Mouse (Mus musculus): ENCODE measurements at regions not wholly inside any gene's neighbourhood (a gene's known extent, or its start where the extent isn't known, plus 50 kb on each side); places are given as distances from the start of the nearest gene placed in this dataset.

DNA sequence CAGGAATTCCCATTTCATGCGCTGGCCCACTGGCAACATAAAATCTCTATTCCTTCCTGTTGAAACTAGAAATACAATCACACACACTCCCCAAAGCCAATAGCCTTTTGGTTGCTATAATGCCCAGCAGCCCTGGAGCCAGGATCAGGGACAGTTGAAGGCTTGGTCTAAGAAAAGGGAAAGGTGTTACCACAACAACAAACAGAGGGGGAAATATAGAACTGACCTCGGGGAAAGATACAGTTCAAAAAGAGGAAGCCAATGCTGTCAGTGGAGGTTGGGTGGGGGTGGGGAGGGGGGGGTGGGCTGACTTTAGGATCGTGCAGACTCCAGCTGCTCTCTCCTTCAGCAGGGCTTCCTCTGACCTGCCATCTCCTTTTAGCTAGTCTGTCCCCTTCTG is 391.1 kb upstream of the Hnrnpa3 start:
- no peak for DNase-seq
- H3K4me1 ChIP-seq (ENCODE audit: control insufficient read depth, insufficient read depth, low read length): peaks cover 15% of the 10 kb centered on the region
- no peak overlapping the region for H3K4me3 ChIP-seq (replicated peaks; ENCODE audit: insufficient read depth, low read depth, low read length)
- H3K27me3 ChIP-seq (ENCODE audit: control insufficient read depth, insufficient read depth, low read length): no peaks in the 10 kb centered on the region; the same call in 1 of the 2 replicates
- TF ChIP-seq POLR2A (IDR thresholded peaks at IDR 0.05; ENCODE audit: borderline replicate concordance, insufficient read depth, low read length) (no peak), CTCF (IDR thresholded peaks at IDR 0.05; ENCODE audit: borderline replicate concordance, insufficient read depth, low read depth, low read length) (no peak)
- WGBS: 74% methylated on average over 3 of the region's 3 CpGs
- no peak overlapping the region for H3K27ac ChIP-seq (ENCODE audit: insufficient read depth, low read length)

DNA sequence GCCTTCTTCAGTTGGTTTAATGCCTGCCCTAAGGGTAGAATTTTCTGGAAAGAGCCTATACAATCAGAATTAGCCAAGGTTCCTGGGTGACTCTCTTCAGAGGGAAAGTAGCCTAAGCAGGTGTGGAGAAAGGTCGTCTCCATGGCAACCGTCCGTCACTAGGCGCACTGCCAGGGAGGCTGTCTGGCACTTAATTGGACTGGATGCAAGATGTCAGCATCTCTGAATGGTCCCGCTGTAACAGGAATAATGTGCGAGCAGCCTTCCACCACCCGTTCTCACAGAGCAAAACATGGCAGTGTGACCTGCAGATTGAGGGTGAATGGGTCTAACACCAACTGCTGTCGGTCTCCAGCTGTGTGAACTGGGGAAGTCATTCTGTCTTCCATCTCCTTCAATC is 389.6 kb upstream of the Hnrnpa3 start:
- Histone ChIP-seq H3K4me1 (ENCODE audit: control insufficient read depth, insufficient read depth, low read length) (peaks cover 15% of the 10 kb centered on the region), H3K27me3 (ENCODE audit: control insufficient read depth, insufficient read depth, low read length) (no peaks in the 10 kb centered on the region; the same call in 1 of the 2 replicates), H3K27ac (ENCODE audit: insufficient read depth, low read length) (no peak overlapping the region), H3K4me3 (replicated peaks; ENCODE audit: insufficient read depth, low read depth, low read length) (no peak overlapping the region)
- 16% methylated on average over 8 of the region's 8 CpGs for WGBS
- peak; percentile 70 to 79 for DNase-seq
- TF ChIP-seq POLR2A (IDR thresholded peaks at IDR 0.05; ENCODE audit: borderline replicate concordance, insufficient read depth, low read length): no peak
- TF ChIP-seq CTCF (IDR thresholded peaks at IDR 0.05; ENCODE audit: borderline replicate concordance, insufficient read depth, low read depth, low read length): no peak

DNA sequence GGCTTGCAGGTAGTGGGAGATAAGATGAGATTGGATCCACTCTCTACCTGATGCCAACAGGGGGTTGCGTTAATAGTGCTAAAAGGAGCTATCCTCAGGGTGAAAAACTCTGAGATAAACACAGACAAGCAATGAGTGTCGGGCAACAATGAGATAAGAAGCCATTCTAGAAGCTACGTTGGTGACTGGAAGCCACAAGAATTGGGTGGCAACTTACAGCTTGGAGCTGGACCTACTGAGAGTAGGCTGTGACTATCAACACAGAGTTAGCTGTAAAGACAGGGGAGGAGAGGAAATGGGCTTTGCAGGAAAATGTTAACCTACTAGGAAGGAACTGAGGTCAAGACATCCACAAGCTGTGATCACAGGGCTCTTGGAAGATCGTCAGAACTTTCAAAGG is 388.9 kb upstream of the Hnrnpa3 start:
- TF ChIP-seq POLR2A (IDR thresholded peaks at IDR 0.05; ENCODE audit: borderline replicate concordance, insufficient read depth, low read length): no peak
- TF ChIP-seq CTCF (IDR thresholded peaks at IDR 0.05; ENCODE audit: borderline replicate concordance, insufficient read depth, low read depth, low read length): no peak
- no peaks in the 10 kb centered on the region; the same call in 1 of the 2 replicates for H3K27me3 ChIP-seq (ENCODE audit: control insufficient read depth, insufficient read depth, low read length)
- WGBS: 88% methylated on average over 4 of the region's 4 CpGs

DNA sequence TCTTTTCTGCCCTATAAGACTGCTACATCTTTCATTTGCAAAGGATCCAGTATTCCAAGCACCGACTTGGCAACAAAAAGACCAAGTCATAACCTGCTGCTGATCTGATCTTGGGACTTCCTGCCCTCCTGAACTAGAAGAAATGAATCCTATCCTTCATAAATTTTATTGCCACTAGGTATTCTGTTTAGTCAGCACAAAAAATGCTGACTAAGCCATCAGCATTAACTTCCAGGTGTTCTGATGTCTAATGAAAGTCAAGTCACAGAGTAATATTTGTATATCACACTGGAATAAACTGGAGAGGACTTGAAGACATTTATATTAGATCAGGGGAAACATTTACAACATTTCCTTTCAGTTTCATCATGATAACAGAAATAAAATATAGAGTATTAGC is 371.2 kb upstream of the Hnrnpa3 start:
- no peak for DNase-seq
- TF ChIP-seq POLR2A (IDR thresholded peaks at IDR 0.05; ENCODE audit: borderline replicate concordance, insufficient read depth, low read length) (no peak), CTCF (IDR thresholded peaks at IDR 0.05; ENCODE audit: borderline replicate concordance, insufficient read depth, low read depth, low read length) (no peak)
- Histone ChIP-seq H3K27me3 (ENCODE audit: control insufficient read depth, insufficient read depth, low read length) (no peaks in the 10 kb centered on the region), H3K4me3 (replicated peaks; ENCODE audit: insufficient read depth, low read depth, low read length) (no peak overlapping the region), H3K27ac (ENCODE audit: insufficient read depth, low read length) (no peak overlapping the region), H3K4me1 (ENCODE audit: control insufficient read depth, insufficient read depth, low read length) (no peaks in the 10 kb centered on the region)
- 97% methylated on average over 1 of the region's 1 CpGs for WGBS

More for the DNA sequence above, 388.9 kb upstream of the Hnrnpa3 start:
- no peak for DNase-seq
- Histone ChIP-seq H3K27ac (ENCODE audit: insufficient read depth, low read length) (no peak overlapping the region), H3K4me3 (replicated peaks; ENCODE audit: insufficient read depth, low read depth, low read length) (no peak overlapping the region), H3K4me1 (ENCODE audit: control insufficient read depth, insufficient read depth, low read length) (peaks cover 9% of the 10 kb centered on the region)

DNA sequence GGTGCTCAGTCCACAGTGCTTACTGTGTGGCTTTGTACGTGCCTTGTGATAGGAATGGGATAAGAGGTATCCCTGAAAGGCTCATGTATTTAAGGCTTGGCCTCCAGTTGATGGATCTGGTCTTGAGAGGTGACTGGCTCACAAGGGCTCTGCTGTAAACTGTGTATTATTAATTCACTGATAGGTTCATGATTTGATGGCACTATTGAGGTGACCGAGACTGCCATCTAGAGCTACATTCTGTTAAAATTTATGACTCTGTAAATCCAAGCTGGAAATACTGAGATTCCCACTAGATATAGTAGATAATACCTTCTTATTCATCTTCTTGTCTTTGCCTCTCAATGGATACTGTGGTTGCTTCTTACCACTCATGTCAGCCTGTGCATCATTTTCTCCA is 367.4 kb upstream of the Hnrnpa3 start:
- no peaks in the 10 kb centered on the region for H3K27me3 ChIP-seq (ENCODE audit: control insufficient read depth, insufficient read depth, low read length)
- H3K4me1 ChIP-seq (ENCODE audit: control insufficient read depth, insufficient read depth, low read length): no peaks in the 10 kb centered on the region
- no peak for DNase-seq
- H3K4me3 ChIP-seq (replicated peaks; ENCODE audit: insufficient read depth, low read depth, low read length): no peak overlapping the region
- H3K27ac ChIP-seq (ENCODE audit: insufficient read depth, low read length): no peak overlapping the region
- TF ChIP-seq CTCF (IDR thresholded peaks at IDR 0.05; ENCODE audit: borderline replicate concordance, insufficient read depth, low read depth, low read length) (no peak), POLR2A (IDR thresholded peaks at IDR 0.05; ENCODE audit: borderline replicate concordance, insufficient read depth, low read length) (no peak)
- WGBS: 95% methylated on average over 2 of the region's 2 CpGs

DNA sequence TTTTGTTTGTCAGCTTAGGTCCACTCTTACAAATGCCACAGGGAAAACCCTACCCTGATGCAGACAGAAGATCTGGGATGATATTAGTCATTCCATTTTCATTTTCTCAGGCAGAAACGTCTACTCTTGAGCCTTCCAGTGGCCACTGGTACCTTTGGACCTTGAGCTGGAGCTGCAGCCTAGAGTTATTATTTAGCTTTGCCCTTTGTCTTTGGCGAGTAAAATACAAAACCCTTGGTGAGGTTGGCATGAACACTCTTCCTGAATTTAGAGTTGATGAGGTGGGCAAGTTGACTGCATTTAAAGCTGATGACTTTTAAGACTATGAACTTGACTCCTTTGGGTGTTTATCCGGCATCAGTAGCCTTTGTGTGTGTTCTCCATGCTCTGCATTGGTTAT is 352.2 kb upstream of the Hnrnpa3 start:
- 86% methylated on average over 3 of the region's 3 CpGs for WGBS
- no peak overlapping the region for H3K4me3 ChIP-seq (replicated peaks; ENCODE audit: insufficient read depth, low read depth, low read length)
- no peak for DNase-seq
- TF ChIP-seq POLR2A (IDR thresholded peaks at IDR 0.05; ENCODE audit: borderline replicate concordance, insufficient read depth, low read length) (no peak), CTCF (IDR thresholded peaks at IDR 0.05; ENCODE audit: borderline replicate concordance, insufficient read depth, low read depth, low read length) (no peak)
- H3K27ac ChIP-seq (ENCODE audit: insufficient read depth, low read length): no peak overlapping the region
- no peaks in the 10 kb centered on the region; the same call in 1 of the 2 replicates for H3K27me3 ChIP-seq (ENCODE audit: control insufficient read depth, insufficient read depth, low read length)
- no peaks in the 10 kb centered on the region for H3K4me1 ChIP-seq (ENCODE audit: control insufficient read depth, insufficient read depth, low read length)

DNA sequence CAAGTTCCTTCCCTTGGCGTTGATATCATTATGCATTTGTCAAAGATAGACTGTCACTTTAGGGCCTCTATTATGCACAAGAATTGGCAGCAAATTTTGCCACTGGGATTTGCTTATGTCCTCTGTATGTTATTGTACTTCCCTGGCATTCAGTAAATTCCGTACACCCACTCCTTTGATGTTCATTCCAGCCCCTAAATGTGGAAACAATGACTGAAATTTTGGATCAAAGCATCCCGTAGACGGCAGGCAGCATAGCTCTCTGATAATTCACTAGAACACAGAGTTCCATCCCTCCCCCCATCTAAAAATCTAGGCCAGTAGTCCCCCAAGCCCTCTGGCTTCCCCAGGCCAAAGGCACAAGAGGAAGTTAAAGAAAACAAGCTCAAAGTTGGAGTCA is 347.9 kb upstream of the Hnrnpa3 start:
- no peak overlapping the region for H3K27ac ChIP-seq (ENCODE audit: insufficient read depth, low read length)
- no peaks in the 10 kb centered on the region for H3K4me1 ChIP-seq (ENCODE audit: control insufficient read depth, insufficient read depth, low read length)
- H3K4me3 ChIP-seq (replicated peaks; ENCODE audit: insufficient read depth, low read depth, low read length): no peak overlapping the region
- 45% methylated on average over 4 of the region's 4 CpGs for WGBS
- H3K27me3 ChIP-seq (ENCODE audit: control insufficient read depth, insufficient read depth, low read length): no peaks in the 10 kb centered on the region; the same call in 1 of the 2 replicates
- TF ChIP-seq POLR2A (IDR thresholded peaks at IDR 0.05; ENCODE audit: borderline replicate concordance, insufficient read depth, low read length) (no peak), CTCF (IDR thresholded peaks at IDR 0.05; ENCODE audit: borderline replicate concordance, insufficient read depth, low read depth, low read length) (no peak)
- no peak for DNase-seq

DNA sequence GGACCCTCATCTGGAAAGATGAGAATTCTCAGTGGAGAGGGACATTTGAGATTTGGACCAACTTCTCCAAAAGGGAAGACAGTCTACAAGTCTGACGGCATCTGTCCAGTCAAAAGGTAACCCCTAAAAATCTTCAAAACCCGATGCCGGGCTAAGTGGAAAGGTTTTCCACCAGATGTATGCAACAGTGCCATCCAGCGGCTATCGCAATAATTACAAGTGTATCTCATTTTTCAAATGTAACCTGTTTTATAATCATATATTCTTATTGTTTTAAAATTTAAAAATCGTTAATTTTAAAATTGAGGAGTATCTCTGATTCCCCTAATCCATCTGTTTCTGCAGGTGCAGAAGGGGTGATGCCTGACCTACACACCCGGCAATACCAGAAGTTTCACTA is 346.8 kb upstream of the Hnrnpa3 start:
- Histone ChIP-seq H3K4me3 (replicated peaks; ENCODE audit: insufficient read depth, low read depth, low read length) (no peak overlapping the region), H3K27me3 (ENCODE audit: control insufficient read depth, insufficient read depth, low read length) (no peaks in the 10 kb centered on the region; the same call in 1 of the 2 replicates), H3K27ac (ENCODE audit: insufficient read depth, low read length) (no peak overlapping the region), H3K4me1 (ENCODE audit: control insufficient read depth, insufficient read depth, low read length) (no peaks in the 10 kb centered on the region)
- peak; percentile 20 to 25 for DNase-seq
- WGBS: 12% methylated on average over 7 of the region's 7 CpGs
- TF ChIP-seq CTCF (IDR thresholded peaks at IDR 0.05; ENCODE audit: borderline replicate concordance, insufficient read depth, low read depth, low read length) (peak; percentile 43; the same call in 1 of the 2 replicates), POLR2A (IDR thresholded peaks at IDR 0.05; ENCODE audit: borderline replicate concordance, insufficient read depth, low read length) (no peak)
